Mouse (Mus musculus) thymus, adult 2 months (tissue): Measurements from ENCODE around the gene Gtf3c4.

ENCODE experiments used
- CTCF ChIP-seq: fragments of 200-500 bp; IDR thresholded peaks from 2 replicates; pipeline ENCODE4 v1.5.1; 2012; ENCODE audit warnings: mild to moderate bottlenecking, control low read depth, low read length, moderate library complexity, borderline replicate concordance; ENCODE audit not compliant: control insufficient read depth, poor library complexity, insufficient read depth; ENCODE audit errors: extremely low read depth
- POLR2A ChIP-seq: fragments of 200-500 bp; IDR thresholded peaks from 2 replicates; pipeline ENCODE4 v1.6.1; 2012; ENCODE audit warnings: mild to moderate bottlenecking, low read length, control low read depth, moderate library complexity; ENCODE audit not compliant: control insufficient read depth, poor library complexity, insufficient read depth; ENCODE audit errors: extremely low read depth

DNA sequence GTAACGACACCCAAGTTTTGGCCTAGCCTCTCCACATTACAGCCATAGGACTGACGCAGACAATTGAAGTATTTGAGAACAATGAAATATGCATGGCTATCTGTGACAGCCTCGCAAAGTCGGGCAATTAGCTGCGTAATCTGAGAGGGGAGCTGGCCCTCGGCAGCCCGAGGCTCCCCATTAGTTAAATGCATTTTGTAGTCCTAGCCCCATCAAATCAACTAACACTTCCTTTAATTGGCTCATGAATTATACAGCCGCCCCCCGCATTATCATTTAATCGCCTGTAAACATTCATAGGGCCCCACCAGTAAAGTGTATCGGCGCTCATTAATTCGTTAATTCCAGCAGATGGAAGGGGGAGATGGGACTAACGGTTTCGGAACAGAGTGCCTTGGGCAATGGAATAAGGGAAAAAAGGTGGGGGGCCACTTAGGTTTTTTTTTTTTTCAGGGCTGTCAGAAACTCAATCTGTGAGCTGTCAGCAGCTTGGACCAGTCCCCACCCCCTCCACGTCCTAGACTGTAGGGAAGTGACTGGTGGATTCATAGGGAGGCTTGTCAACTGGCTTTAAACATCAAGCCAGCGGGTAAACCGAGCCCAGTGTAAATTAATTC is 42.6 kb downstream of the Gtf3c4 start:
- TF ChIP-seq CTCF (no peak), POLR2A (no peak)
